Mouse (Mus musculus) liver, embryonic 16.5 days (tissue): ENCODE data around the gene Zfp619. TPM values are rescaled to one million over a fixed set of nuclear protein-coding genes. Genes with fewer than 3 reads are reported as not detected.
A peak's percentile ranks its signal among the peaks of the same experiment; 100 is the strongest.

ENCODE experiments used
- ATAC-seq: fragments of 200-750 bp; cut with Nextera tagmentation; 2 replicates; pipeline ENCODE4 v1.8.0; 2017; ENCODE audit warnings: low read depth, mild to moderate bottlenecking, moderate number of reproducible peaks, moderate library complexity
- H3K27ac ChIP-seq: fragments of 300-500 bp; sonication (generic); 2 replicates; pipeline ENCODE4 v1.5.1; 2014; ENCODE audit warnings: mild to moderate bottlenecking, low read length
- H3K27me3 ChIP-seq: fragments of 300-500 bp; sonication (generic); 2 replicates; pipeline ENCODE4 v1.6.1; 2014; ENCODE audit warnings: low read depth, low read length, mixed read lengths; ENCODE audit not compliant: control insufficient read depth, insufficient read depth
- H3K36me3 ChIP-seq: fragments of 300-500 bp; sonication (generic); 2 replicates; pipeline ENCODE4 v1.6.1; 2014; ENCODE audit warnings: mild to moderate bottlenecking; ENCODE audit not compliant: control insufficient read depth, insufficient read depth
- H3K4me1 ChIP-seq: fragments of 300-500 bp; sonication (generic); 2 replicates; pipeline ENCODE4 v1.6.1; 2014; ENCODE audit warnings: low read depth, low read length, mixed read lengths; ENCODE audit not compliant: control insufficient read depth
- H3K4me2 ChIP-seq: fragments of 300-500 bp; sonication (generic); 2 replicates; pipeline ENCODE4 v1.6.1; 2014; ENCODE audit warnings: low read depth, low read length, mixed read lengths
- H3K4me3 ChIP-seq: fragments of 300-500 bp; sonication (generic); 2 replicates; pipeline ENCODE4 v1.5.1; 2014; ENCODE audit warnings: low read depth, mild to moderate bottlenecking, low read length
- H3K9ac ChIP-seq: fragments of 300-500 bp; sonication (generic); 2 replicates; pipeline ENCODE4 v1.6.1; 2014; ENCODE audit warnings: low read depth, low read length
- H3K9me3 ChIP-seq: fragments of 300-500 bp; sonication (generic); replicated peaks from 2 replicates; pipeline ENCODE4 v1.6.1; 2016; ENCODE audit warnings: low read length; ENCODE audit not compliant: control insufficient read depth
- WGBS: fragments of 180-500 bp; shearing (Covaris S2); extraction: QIAGEN DNeasy Blood & Tissue Kit; methylation state at CpG from one replicate; pipeline ENCODE4 v1.1.7; 2014; ENCODE audit not compliant: insufficient replicate concordance; 5-methylcytosine and 5-hydroxymethylcytosine counted together
- polyA plus RNA-seq: library from polyadenylated mRNA; unstranded; fragments of >200 nt; fragmentation: Nextera tagmentation; extraction: Ambion mirVana; gene quantifications from 2 replicates; pipeline ENCODE4 v1.2.1, GENCODE M21; 2015

The Zfp619 gene
- 0.33 and 0.34 TPM in 2 replicates for polyA plus RNA-seq

GRCm38 (mm10) chr7:39517616-39518177 is at the start of gene Zfp619:
Gene Zfp619 (plus strand): TSS chr7:39517766.
- Histone ChIP-seq H3K4me1 (no peaks in the 10 kb centered on the region; the same call in none of the 2 replicates), H3K9ac (peak within 1 kb of the TSS; percentile 89), H3K4me2 (peak within 1 kb of the TSS; percentile 85), H3K4me3 (peak within 1 kb of the TSS; percentile 84), H3K9me3 (no peaks in the 10 kb centered on the region), H3K36me3 (no peaks in the 10 kb centered on the region), H3K27me3 (no peaks in the 10 kb centered on the region), H3K27ac (peak within 1 kb of the TSS; percentile 95)
- ATAC-seq = peak; percentile 97
- WGBS = under 1% methylated on average over 43 of the region's 43 CpGs

GRCm38 (mm10) chr7:39479013-39479412 is 38.6 kb upstream of the Zfp619 start:
- no peaks in the 10 kb centered on the region for H3K4me1 ChIP-seq
- H3K27ac ChIP-seq = no peak overlapping the region
- no peak overlapping the region for H3K4me3 ChIP-seq
- peaks cover 4% of the 10 kb centered on the region for H3K36me3 ChIP-seq
- no peaks in the 10 kb centered on the region; the same call in 1 of the 2 replicates for H3K9me3 ChIP-seq
- no peak overlapping the region for H3K9ac ChIP-seq
- H3K4me2 ChIP-seq = no peak overlapping the region
- H3K27me3 ChIP-seq = no peaks in the 10 kb centered on the region
- no peak for ATAC-seq
- 65% methylated on average over 2 of the region's 2 CpGs for whole genome bisulfite sequencing

- no peak overlapping the region for H3K4me3 ChIP-seq
- H3K9me3 ChIP-seq = no peaks in the 10 kb centered on the region
- no peak overlapping the region for H3K9ac ChIP-seq
- no peak overlapping the region for H3K27ac ChIP-seq
- WGBS = 30% methylated on average over 6 of the region's 6 CpGs
- no peaks in the 10 kb centered on the region for H3K27me3 ChIP-seq
- no peaks in the 10 kb centered on the region for H3K36me3 ChIP-seq
- no peaks in the 10 kb centered on the region for H3K4me1 ChIP-seq
- no peak for ATAC-seq
- no peak overlapping the region for H3K4me2 ChIP-seq
These were observed 33.2 kb upstream of the Zfp619 start for GRCm38 (mm10) chr7:39484384-39484783.

- peak overlapping the region; percentile 54 for H3K4me2 ChIP-seq
- H3K36me3 ChIP-seq = no peaks in the 10 kb centered on the region
- 15% methylated on average over 23 of the region's 23 CpGs for WGBS
- peak overlapping the region; percentile 37 for H3K4me3 ChIP-seq
- no peak overlapping the region for H3K9ac ChIP-seq
- H3K9me3 ChIP-seq = no peaks in the 10 kb centered on the region
- H3K27me3 ChIP-seq = no peaks in the 10 kb centered on the region
- H3K4me1 ChIP-seq = no peaks in the 10 kb centered on the region
- ATAC-seq = no peak
- no peak overlapping the region for H3K27ac ChIP-seq
These were observed 30.3 kb upstream of the Zfp619 start for GRCm38 (mm10) chr7:39487159-39487853.

GRCm38 (mm10) chr7:39487854-39488205 is 29.7 kb upstream of the Zfp619 start:
- no peaks in the 10 kb centered on the region for H3K27me3 ChIP-seq
- peak overlapping the region; percentile 54 for H3K4me2 ChIP-seq
- no peaks in the 10 kb centered on the region for H3K36me3 ChIP-seq
- H3K9ac ChIP-seq = no peak overlapping the region
- WGBS = 53% methylated on average over 9 of the region's 9 CpGs
- ATAC-seq = no peak
- no peak overlapping the region for H3K27ac ChIP-seq
- peak overlapping the region; percentile 37; the same call in 1 of the 2 replicates for H3K4me3 ChIP-seq
- H3K9me3 ChIP-seq = no peaks in the 10 kb centered on the region
- H3K4me1 ChIP-seq = no peaks in the 10 kb centered on the region

GRCm38 (mm10) chr7:39494646-39495045 is 22.9 kb upstream of the Zfp619 start:
- Histone ChIP-seq H3K27me3 (no peaks in the 10 kb centered on the region), H3K4me1 (no peaks in the 10 kb centered on the region), H3K27ac (no peak overlapping the region), H3K9ac (no peak overlapping the region), H3K9me3 (no peaks in the 10 kb centered on the region), H3K4me2 (no peak overlapping the region), H3K36me3 (no peaks in the 10 kb centered on the region), H3K4me3 (no peak overlapping the region)
- 61% methylated on average over 3 of the region's 3 CpGs for WGBS
- ATAC-seq = no peak

GRCm38 (mm10) chr7:39504100-39504499 is 13.5 kb upstream of the Zfp619 start:
- Histone ChIP-seq H3K36me3 (no peaks in the 10 kb centered on the region), H3K27me3 (no peaks in the 10 kb centered on the region), H3K4me1 (no peaks in the 10 kb centered on the region), H3K27ac (no peak overlapping the region), H3K9me3 (no peaks in the 10 kb centered on the region), H3K4me3 (no peak overlapping the region), H3K4me2 (no peak overlapping the region), H3K9ac (no peak overlapping the region)
- WGBS = 70% methylated on average over 1 of the region's 1 CpGs
- no peak for ATAC-seq

GRCm38 (mm10) chr7:39518362-39518761 is 796 bp downstream of the Zfp619 start:
- Histone ChIP-seq H3K36me3 (no peaks in the 10 kb centered on the region), H3K9me3 (no peaks in the 10 kb centered on the region), H3K4me2 (peak overlapping the region; percentile 46; the same call in 1 of the 2 replicates), H3K4me1 (no peaks in the 10 kb centered on the region; the same call in none of the 2 replicates), H3K27me3 (no peaks in the 10 kb centered on the region), H3K27ac (no peak overlapping the region), H3K9ac (no peak overlapping the region), H3K4me3 (0 out of 2 replicates have a peak overlapping the region, but pooled peaks have one; percentile 27)
- 71% methylated on average over 12 of the region's 12 CpGs for WGBS
- ATAC-seq = no peak

- Histone ChIP-seq H3K36me3 (no peaks in the 10 kb centered on the region), H3K4me3 (no peak overlapping the region), H3K4me1 (no peaks in the 10 kb centered on the region), H3K27ac (no peak overlapping the region), H3K9ac (no peak overlapping the region), H3K27me3 (no peaks in the 10 kb centered on the region), H3K4me2 (no peak overlapping the region), H3K9me3 (no peaks in the 10 kb centered on the region)
- 38% methylated on average over 1 of the region's 1 CpGs for WGBS
- no peak for ATAC-seq
These were observed 6.3 kb downstream of the Zfp619 start for GRCm38 (mm10) chr7:39523703-39524424.
